Mouse (Mus musculus) hindbrain, embryonic 14.5 days (tissue): ENCODE results near the gene Zdhhc12. TPM values are rescaled to one million over a fixed set of nuclear protein-coding genes. Genes with fewer than 3 reads are reported as not detected.

Experiments used
- ATAC-seq: fragments of 200-750 bp; cut with Nextera tagmentation; 2 replicates; pipeline ENCODE4 v1.8.0; 2017; ENCODE audit warnings: moderate number of reproducible peaks, mild to moderate bottlenecking, moderate TSS enrichment, moderate library complexity; ENCODE audit not compliant: low FRiP score
- DNase-seq: peaks from one replicate; pipeline ENCODE4 v3.0.0-alpha.2; 2015; ENCODE audit warnings: low spot score
- H3K27ac ChIP-seq: fragments of 300-500 bp; sonication (generic); 2 replicates; pipeline ENCODE4 v1.5.1; 2014; ENCODE audit warnings: mild to moderate bottlenecking, moderate library complexity
- H3K27me3 ChIP-seq: fragments of 300-500 bp; sonication (generic); 2 replicates; pipeline ENCODE4 v1.6.1; 2014; ENCODE audit warnings: mild to moderate bottlenecking, low read length, mixed read lengths; ENCODE audit not compliant: control insufficient read depth, insufficient read depth
- H3K36me3 ChIP-seq: fragments of 300-500 bp; sonication (generic); replicated peaks from 2 replicates; pipeline ENCODE4 v1.6.1; 2014; ENCODE audit not compliant: control insufficient read depth, insufficient read depth
- H3K4me1 ChIP-seq: fragments of 300-500 bp; sonication (generic); replicated peaks from 2 replicates; pipeline ENCODE4 v1.6.1; 2014; ENCODE audit warnings: antibody characterized with exemption, low read length, mixed read lengths; ENCODE audit not compliant: control insufficient read depth, insufficient read depth
- H3K4me2 ChIP-seq: fragments of 300-500 bp; sonication (generic); replicated peaks from 2 replicates; pipeline ENCODE4 v1.6.1; 2014; ENCODE audit warnings: mild to moderate bottlenecking, moderate library complexity
- H3K4me3 ChIP-seq: fragments of 300-500 bp; sonication (generic); replicated peaks from 2 replicates; pipeline ENCODE4 v1.5.1; 2014; ENCODE audit warnings: mild to moderate bottlenecking, low read length
- H3K9ac ChIP-seq: fragments of 300-500 bp; sonication (generic); 2 replicates; pipeline ENCODE4 v1.6.1; 2014
- H3K9me3 ChIP-seq: fragments of 300-500 bp; sonication (generic); 2 replicates; pipeline ENCODE4 v1.6.1; 2016; ENCODE audit warnings: low read length; ENCODE audit not compliant: control insufficient read depth
- WGBS: fragments of 180-500 bp; shearing (Covaris S2); extraction: QIAGEN DNeasy Blood & Tissue Kit; methylation state at CpG from one replicate; pipeline ENCODE4 v1.1.7; 2014; 5-methylcytosine and 5-hydroxymethylcytosine counted together
- polyA plus RNA-seq: library from polyadenylated mRNA; unstranded; fragments of >200 nt; fragmentation: Nextera tagmentation; extraction: Ambion mirVana; gene quantifications from 2 replicates; pipeline ENCODE4 v1.2.1, GENCODE M21; 2014

Gene Zdhhc12
- polyA plus RNA-seq, 1 experiment from 2014 or later: 27.2 TPM

- H3K4me3 ChIP-seq: no peak overlapping the region
- DNase-seq: no peak
- 0 out of 2 replicates have a peak, but pooled peaks cover under 1% of the 10 kb centered on the region for H3K36me3 ChIP-seq
- no peaks in the 10 kb centered on the region for H3K27me3 ChIP-seq
- WGBS: 85% methylated on average over 4 of the region's 4 CpGs
- no peaks in the 10 kb centered on the region for H3K9me3 ChIP-seq
- no peak overlapping the region for H3K27ac ChIP-seq
- ATAC-seq: no peak
- no peak overlapping the region for H3K4me2 ChIP-seq
- no peak overlapping the region for H3K9ac ChIP-seq
- peaks cover 11% of the 10 kb centered on the region for H3K4me1 ChIP-seq
These were observed 36.7 kb upstream of the Zdhhc12 start for GRCm38 (mm10) chr2:30130156-30130555.

DNA sequence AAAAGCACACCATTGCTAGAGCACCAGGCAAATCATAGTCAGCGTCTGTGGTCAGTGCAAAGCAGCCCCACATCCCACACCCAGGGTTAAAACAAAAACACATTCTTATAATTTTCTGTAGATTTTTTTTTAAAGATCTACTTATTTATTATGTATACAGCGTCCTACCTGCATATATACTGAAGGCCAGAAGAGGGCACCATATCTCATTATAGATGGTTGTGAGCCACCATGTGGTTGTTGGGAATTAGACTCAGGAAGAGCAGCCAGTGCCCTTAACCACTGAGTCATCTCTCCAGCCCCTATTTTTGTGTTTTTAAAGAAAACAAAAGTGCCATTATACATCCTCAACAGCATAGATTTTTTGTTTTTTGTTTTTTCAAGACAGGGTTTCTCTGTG lies 35.3 kb upstream of the Zdhhc12 start:
- DNase-seq (peak; percentile 54), ATAC-seq (no peak)
- Histone ChIP-seq H3K9me3 (no peaks in the 10 kb centered on the region), H3K4me1 (peaks cover 6% of the 10 kb centered on the region), H3K4me2 (no peak overlapping the region), H3K27ac (no peak overlapping the region), H3K27me3 (no peaks in the 10 kb centered on the region), H3K4me3 (no peak overlapping the region), H3K9ac (no peak overlapping the region), H3K36me3 (no peaks in the 10 kb centered on the region)
- 31% methylated on average over 2 of the region's 2 CpGs for WGBS

- peak within 1 kb of the TSS; percentile 78 for H3K9ac ChIP-seq
- WGBS: 8% methylated on average over 31 of the region's 31 CpGs
- DNase-seq (peak; percentile 90), ATAC-seq (peak; percentile 96)
- H3K4me3 ChIP-seq: peak within 1 kb of the TSS; percentile 57
- no peaks in the 10 kb centered on the region for H3K9me3 ChIP-seq
- peaks cover 23% of the 10 kb centered on the region for H3K4me1 ChIP-seq
- H3K27me3 ChIP-seq: no peaks in the 10 kb centered on the region
- peak within 1 kb of the TSS; percentile 83 for H3K27ac ChIP-seq
- peaks cover 9% of the 10 kb centered on the region; the same call in 1 of the 2 replicates for H3K36me3 ChIP-seq
- peak within 1 kb of the TSS; percentile 58 for H3K4me2 ChIP-seq
These were observed 31.2 kb upstream of the Zdhhc12 start, which contains the start of gene Zer1 for GRCm38 (mm10) chr2:30124472-30125274. Zer1 (minus strand) TSS chr2:30124585.

GRCm38 (mm10) chr2:30123729-30124471 lies 30.5 kb upstream of the Zdhhc12 start:
- H3K27me3 ChIP-seq: no peaks in the 10 kb centered on the region
- H3K27ac ChIP-seq: peak overlapping the region; percentile 83
- no peaks in the 10 kb centered on the region for H3K9me3 ChIP-seq
- peak overlapping the region; percentile 78 for H3K9ac ChIP-seq
- peaks cover 30% of the 10 kb centered on the region for H3K4me1 ChIP-seq
- peak overlapping the region; percentile 58 for H3K4me2 ChIP-seq
- DNase-seq (peak; percentile 29), ATAC-seq (peak; percentile 76)
- WGBS: 2% methylated on average over 40 of the region's 44 CpGs
- H3K36me3 ChIP-seq: peaks cover 9% of the 10 kb centered on the region; the same call in 1 of the 2 replicates
- H3K4me3 ChIP-seq: peak overlapping the region; percentile 57

DNA sequence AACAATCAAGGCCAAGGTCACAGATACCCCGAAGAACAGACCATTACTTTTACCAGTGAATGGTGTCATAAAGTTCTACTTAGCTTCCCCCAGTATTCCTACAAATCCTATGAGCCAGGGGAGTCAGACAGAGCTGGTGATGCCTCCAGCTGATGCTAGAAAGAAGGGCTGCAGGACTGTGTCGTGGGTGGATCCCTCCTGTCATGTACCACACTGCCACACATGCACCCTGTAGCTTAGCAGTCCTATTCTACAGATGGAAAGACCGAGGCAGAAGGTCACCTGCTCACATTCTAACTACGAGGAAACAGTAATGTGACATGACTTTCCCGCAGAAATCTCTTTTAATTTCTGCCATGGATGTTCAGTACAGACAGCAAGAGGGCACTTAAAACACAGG lies 29.3 kb upstream of the Zdhhc12 start:
- H3K27ac ChIP-seq: no peak overlapping the region
- peaks cover 9% of the 10 kb centered on the region; the same call in 1 of the 2 replicates for H3K36me3 ChIP-seq
- DNase-seq (no peak), ATAC-seq (no peak)
- peak overlapping the region; percentile 58 for H3K4me2 ChIP-seq
- no peaks in the 10 kb centered on the region for H3K9me3 ChIP-seq
- peak overlapping the region; percentile 57; the same call in 1 of the 2 replicates for H3K4me3 ChIP-seq
- peak overlapping the region; percentile 78; the same call in 1 of the 2 replicates for H3K9ac ChIP-seq
- peaks cover 30% of the 10 kb centered on the region for H3K4me1 ChIP-seq
- 87% methylated on average over 5 of the region's 5 CpGs for WGBS
- no peaks in the 10 kb centered on the region for H3K27me3 ChIP-seq

- no peaks in the 10 kb centered on the region for H3K9me3 ChIP-seq
- H3K27me3 ChIP-seq: no peaks in the 10 kb centered on the region
- peaks cover 30% of the 10 kb centered on the region for H3K4me1 ChIP-seq
- peaks cover 9% of the 10 kb centered on the region; the same call in 1 of the 2 replicates for H3K36me3 ChIP-seq
- DNase-seq (no peak), ATAC-seq (no peak)
- 67% methylated on average over 4 of the region's 4 CpGs for WGBS
- H3K27ac ChIP-seq: no peak overlapping the region
- H3K4me3 ChIP-seq: no peak overlapping the region
- H3K9ac ChIP-seq: 0 out of 2 replicates have a peak overlapping the region, but pooled peaks have one; percentile 3
- no peak overlapping the region for H3K4me2 ChIP-seq
These were observed 26.8 kb upstream of the Zdhhc12 start for GRCm38 (mm10) chr2:30120269-30120668.

- 6% methylated on average over 6 of the region's 6 CpGs for WGBS
- H3K36me3 ChIP-seq: peaks cover 12% of the 10 kb centered on the region; the same call in 1 of the 2 replicates
- peak; percentile 22 for ATAC-seq
- H3K4me2 ChIP-seq: peak overlapping the region; percentile 9; the same call in 1 of the 2 replicates
- no peak overlapping the region for H3K4me3 ChIP-seq
- no peak for DNase-seq
- no peaks in the 10 kb centered on the region for H3K27me3 ChIP-seq
- 0 out of 2 replicates have a peak overlapping the region, but pooled peaks have one; percentile 3 for H3K9ac ChIP-seq
- peaks cover 25% of the 10 kb centered on the region for H3K4me1 ChIP-seq
- H3K27ac ChIP-seq: peak overlapping the region; percentile 30
- H3K9me3 ChIP-seq: no peaks in the 10 kb centered on the region
These were observed 26.2 kb upstream of the Zdhhc12 start for GRCm38 (mm10) chr2:30119641-30120051.

DNA sequence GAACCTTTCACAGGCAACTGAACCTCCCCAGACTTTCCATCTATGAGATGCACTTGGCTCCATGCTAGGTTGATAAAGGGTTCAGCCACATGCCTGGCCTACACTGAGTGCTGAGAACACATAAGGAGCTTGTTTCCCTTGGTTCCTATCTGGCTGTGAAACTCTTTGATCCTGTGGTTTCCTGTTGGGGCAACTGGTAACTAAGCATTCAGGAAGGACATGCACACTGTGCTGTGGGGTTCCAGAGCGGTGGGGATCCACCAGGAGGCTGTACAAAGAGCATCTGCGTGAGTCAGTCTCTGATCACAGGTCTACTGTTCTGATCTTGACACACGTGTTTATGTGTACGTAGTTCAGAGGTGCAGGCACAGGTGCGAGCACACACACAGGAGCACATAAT lies 19.1 kb upstream of the Zdhhc12 start:
- Histone ChIP-seq H3K9me3 (no peaks in the 10 kb centered on the region), H3K36me3 (peaks cover 54% of the 10 kb centered on the region), H3K4me3 (no peak overlapping the region), H3K27ac (no peak overlapping the region), H3K4me1 (no peaks in the 10 kb centered on the region), H3K9ac (no peak overlapping the region), H3K4me2 (no peak overlapping the region), H3K27me3 (no peaks in the 10 kb centered on the region)
- 94% methylated on average over 5 of the region's 5 CpGs for WGBS
- DNase-seq: no peak
- ATAC-seq: no peak

DNA sequence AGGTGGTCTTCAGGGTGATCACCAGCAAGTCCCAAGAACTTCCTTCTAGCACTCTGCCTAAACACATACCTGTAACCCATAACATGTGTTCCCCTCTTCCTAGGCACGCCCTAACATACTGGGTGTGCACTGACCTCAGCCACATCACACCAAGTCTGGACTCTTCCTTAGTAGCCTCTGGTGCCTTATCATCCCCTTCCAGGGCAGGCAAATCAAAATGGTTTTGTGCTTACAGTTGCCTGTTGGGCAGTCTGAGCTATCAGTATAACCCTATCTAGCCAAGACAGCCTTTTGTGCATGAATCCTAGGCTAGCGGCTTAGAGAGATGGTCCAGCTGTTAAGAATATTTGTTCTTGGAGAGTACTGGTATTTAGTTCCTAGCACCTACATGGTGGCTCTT lies 18.1 kb upstream of the Zdhhc12 start:
- Histone ChIP-seq H3K9me3 (no peaks in the 10 kb centered on the region), H3K9ac (no peak overlapping the region)
- WGBS: 99% methylated on average over 2 of the region's 2 CpGs

More for the DNA sequence above, 18.1 kb upstream of the Zdhhc12 start:
- Histone ChIP-seq H3K27ac (no peak overlapping the region), H3K4me1 (no peaks in the 10 kb centered on the region), H3K4me2 (no peak overlapping the region), H3K36me3 (peaks cover 65% of the 10 kb centered on the region), H3K27me3 (no peaks in the 10 kb centered on the region), H3K4me3 (no peak overlapping the region)
- DNase-seq (no peak), ATAC-seq (no peak)
